Comparison of ENCODE assay signal across 12 mouse cellular contexts in genomic region chr16:90496930-90497329, GRCm38 (mm10).
DNase-seq lines count a peak whose midpoint lies in the region; ATAC-seq and TF ChIP-seq lines count a peak whose summit lies in the region.
"Had no signal": no experiment of that assay in that cellular context is flagged by ENCODE, and none has a peak within 500 bp of the region (broad histone marks: within the 10 kb centered on the region; RNA-seq: fewer than 3 reads in every experiment).

No protein-coding gene starts in this region.

- H3K4me2 ChIP-seq in lung, postnatal 0 days (replicated peaks; ENCODE audit: low read depth, low read length) = no peak overlapping the region
- H3K4me2 ChIP-seq in embryonic facial prominence, embryonic 14.5 days (ENCODE audit: low read depth, low read length) = no peak overlapping the region
- 0 out of 2 replicates have a peak overlapping the region, but pooled peaks have one; percentile 20 for H3K4me2 ChIP-seq in neural tube, embryonic 12.5 days (replicated peaks)
- H3K4me2 ChIP-seq: heart, embryonic 15.5 days had no signal

- no peak for TF ChIP-seq CTCF in lung, postnatal 0 days (IDR thresholded peaks at IDR 0.05)

- no peak for TF ChIP-seq EP300 in lung, postnatal 0 days (IDR thresholded peaks at IDR 0.05)

- no peak for DNase-seq in lung, postnatal 0 days (ENCODE audit: low spot score)
- DNase-seq in lung, postnatal 25 days (ENCODE audit: low spot score) = no peak
- peak; percentile 19 for DNase-seq in ZHBTc4 (ENCODE audit: low read depth, low spot score)
- no peak for DNase-seq in embryonic facial prominence, embryonic 14.5 days (ENCODE audit: low spot score)
- no peak for DNase-seq in ovary, postnatal 36 days (ENCODE audit: low spot score)
- no peak for DNase-seq in ovary, adult 18-20 months (ENCODE audit: low spot score)
- DNase-seq: cerebellum, adult 9-11 months; gastrocnemius, postnatal 10 days had no signal

- H3K4me1 ChIP-seq in lung, postnatal 0 days (ENCODE audit: insufficient read depth, low read depth, low read length) = no peaks in the 10 kb centered on the region
- H3K4me1 ChIP-seq in embryonic facial prominence, embryonic 14.5 days (ENCODE audit: control insufficient read depth, insufficient read depth, low read length) = peaks cover 4% of the 10 kb centered on the region; the same call in 1 of the 2 replicates
- 0 out of 2 replicates have a peak, but pooled peaks cover 6% of the 10 kb centered on the region for H3K4me1 ChIP-seq in neural tube, embryonic 12.5 days
- H3K4me1 ChIP-seq: megakaryocyte, embryonic 14.5 days had no signal

- WGBS in lung, postnatal 0 days = 45% methylated on average over 11 of the region's 11 CpGs
- 42% methylated on average over 11 of the region's 11 CpGs for WGBS in embryonic facial prominence, embryonic 14.5 days
- WGBS in neural tube, embryonic 12.5 days = 38% methylated on average over 11 of the region's 11 CpGs

- no peak overlapping the region for H3K9ac ChIP-seq in lung, postnatal 0 days (replicated peaks; ENCODE audit: low read depth)
- H3K9ac ChIP-seq in embryonic facial prominence, embryonic 14.5 days (ENCODE audit: low read depth, low read length) = no peak overlapping the region
- no peak overlapping the region for H3K9ac ChIP-seq in neural tube, embryonic 12.5 days
- H3K9ac ChIP-seq: heart, embryonic 15.5 days had no signal

- H3K27me3 ChIP-seq in lung, postnatal 0 days (replicated peaks; ENCODE audit: insufficient read depth, low read length) = no peaks in the 10 kb centered on the region
- no peaks in the 10 kb centered on the region for H3K27me3 ChIP-seq in embryonic facial prominence, embryonic 14.5 days (replicated peaks; ENCODE audit: control insufficient read depth, insufficient read depth, low read length)
- no peaks in the 10 kb centered on the region for H3K27me3 ChIP-seq in neural tube, embryonic 12.5 days (replicated peaks)
- H3K27me3 ChIP-seq: heart, embryonic 15.5 days; megakaryocyte, embryonic 14.5 days had no signal

- H3K9me3 ChIP-seq in lung, postnatal 0 days (ENCODE audit: low read length) = no peaks in the 10 kb centered on the region
- no peaks in the 10 kb centered on the region for H3K9me3 ChIP-seq in embryonic facial prominence, embryonic 14.5 days (ENCODE audit: control insufficient read depth, low read length)
- H3K9me3 ChIP-seq in neural tube, embryonic 12.5 days = no peaks in the 10 kb centered on the region
- H3K9me3 ChIP-seq: heart, embryonic 15.5 days had no signal

- no peak overlapping the region for H3K27ac ChIP-seq in lung, postnatal 0 days (ENCODE audit: low read length)
- H3K27ac ChIP-seq in embryonic facial prominence, embryonic 14.5 days (replicated peaks; ENCODE audit: low read depth, low read length) = no peak overlapping the region
- no peak overlapping the region for H3K27ac ChIP-seq in neural tube, embryonic 12.5 days
- H3K27ac ChIP-seq: heart, embryonic 15.5 days had no signal

- no peak overlapping the region for H3K4me3 ChIP-seq in lung, postnatal 0 days (ENCODE audit: low read depth, low read length)
- H3K4me3 ChIP-seq in embryonic facial prominence, embryonic 14.5 days (ENCODE audit: low read depth, low read length) = no peak overlapping the region
- no peak overlapping the region for H3K4me3 ChIP-seq in neural tube, embryonic 12.5 days
- H3K4me3 ChIP-seq: heart, embryonic 15.5 days; megakaryocyte, embryonic 14.5 days had no signal

- peak; percentile 25; the same call in 1 of the 2 replicates for ATAC-seq in lung, postnatal 0 days
- peak; percentile 27; the same call in 1 of the 2 replicates for ATAC-seq in embryonic facial prominence, embryonic 14.5 days (ENCODE audit: low read depth)
- no peak; the same call in 1 of the 2 replicates for ATAC-seq in neural tube, embryonic 12.5 days (ENCODE audit: low FRiP score, low read depth)
- ATAC-seq: intestine, embryonic 16.5 days had no signal

- 0 out of 2 replicates have a peak, but pooled peaks cover 8% of the 10 kb centered on the region for H3K36me3 ChIP-seq in lung, postnatal 0 days (ENCODE audit: insufficient read depth, low read length)
- peaks cover 71% of the 10 kb centered on the region for H3K36me3 ChIP-seq in embryonic facial prominence, embryonic 14.5 days (ENCODE audit: control insufficient read depth, insufficient read depth, low read length)
- peaks cover 43% of the 10 kb centered on the region for H3K36me3 ChIP-seq in neural tube, embryonic 12.5 days
